Mouse (Mus musculus) ES-Bruce4 (cell line): ENCODE data around the gene Sdk2.

Source experiments
- CTCF ChIP-seq: IDR thresholded peaks from one replicate; pipeline ENCODE4 v1.8.1; 2011; ENCODE audit warnings: low read depth, low read length
- EP300 ChIP-seq: IDR thresholded peaks from 2 replicates; pipeline ENCODE4 v1.6.1; 2011; ENCODE audit warnings: low read depth, low read length; ENCODE audit not compliant: insufficient read depth
- POLR2A ChIP-seq: IDR thresholded peaks from one replicate; pipeline ENCODE4 v1.8.1; 2011; ENCODE audit warnings: low read length; ENCODE audit not compliant: insufficient read depth

GRCm38 (mm10) chr11:113842879-113843278 is 224.0 kb downstream of the Sdk2 start:
- TF ChIP-seq CTCF (no peak), EP300 (no peak), POLR2A (no peak)
